Mouse (Mus musculus) ES-E14 (cell line): ENCODE measurements at regions not wholly inside any gene's neighbourhood (a gene's known extent, or its start where the extent isn't known, plus 50 kb on each side); places are given as distances from the start of the nearest gene placed in this dataset.

Experiments
- CHD2 ChIP-seq: IDR thresholded peaks from 2 replicates; pipeline ENCODE4 v1.6.1; 2014; ENCODE audit warnings: mild to moderate bottlenecking, low read depth, low read length, inconsistent platforms
- HCFC1 ChIP-seq: IDR thresholded peaks from 2 replicates; pipeline ENCODE4 v1.6.1; 2012; ENCODE audit warnings: low read length, inconsistent platforms, borderline replicate concordance; ENCODE audit not compliant: insufficient read depth
- MAFK ChIP-seq: IDR thresholded peaks from 2 replicates; pipeline ENCODE4 v1.6.1; 2014; ENCODE audit warnings: mild to moderate bottlenecking, low read depth, low read length, inconsistent platforms; ENCODE audit not compliant: insufficient read depth
- ZC3H11A ChIP-seq: IDR thresholded peaks from 2 replicates; pipeline ENCODE4 v1.6.1; 2012; ENCODE audit warnings: low read depth, mild to moderate bottlenecking, inconsistent platforms, low read length, borderline replicate concordance
- ZNF384 ChIP-seq: IDR thresholded peaks from 2 replicates; pipeline ENCODE4 v1.6.1; 2012; ENCODE audit warnings: low read depth, low read length, inconsistent platforms

DNA sequence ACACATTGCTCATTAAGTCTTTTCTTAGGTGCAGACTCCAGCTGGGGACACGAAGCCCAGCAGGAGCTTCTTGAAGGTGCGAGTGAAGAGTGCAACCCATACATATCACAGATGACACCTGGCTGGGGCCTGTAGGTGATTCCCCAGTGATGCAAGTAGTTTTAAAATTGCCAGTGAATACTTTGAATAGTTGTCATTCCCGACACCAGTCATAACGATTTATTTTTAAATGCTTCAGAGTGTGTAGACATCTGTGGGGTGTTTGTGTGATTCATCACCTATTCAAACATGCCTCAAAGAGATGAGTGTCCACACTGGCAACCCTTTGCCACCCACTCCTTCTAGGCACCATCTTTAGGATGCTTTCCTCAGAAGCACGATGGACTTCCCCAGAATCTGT, 102.9 kb upstream of the Bnip2 start:
- no peak for TF ChIP-seq HCFC1
- no peak for TF ChIP-seq CHD2
- no peak for TF ChIP-seq ZNF384
- TF ChIP-seq MAFK = no peak
- TF ChIP-seq ZC3H11A = no peak
